Mouse (Mus musculus) gastrocnemius, adult 2 months (tissue): ENCODE data around the gene Adat2. TPM values are rescaled to one million over a fixed set of nuclear protein-coding genes. Genes with fewer than 3 reads are reported as not detected.

Experiments
- DNase-seq: peaks from one replicate; pipeline ENCODE4 v3.0.0; 2022
- H3K27ac ChIP-seq: fragments of 200-600 bp; 2 replicates; pipeline ENCODE4 v1.8.1; 2022; ENCODE audit warnings: mild to moderate bottlenecking
- H3K4me3 ChIP-seq: fragments of 200-600 bp; 2 replicates; pipeline ENCODE4 v1.8.1; 2022; ENCODE audit warnings: mild to moderate bottlenecking, moderate library complexity
- CTCF ChIP-seq: fragments of 200-600 bp; IDR thresholded peaks from 2 replicates; pipeline ENCODE4 v1.8.1; 2022; ENCODE audit warnings: antibody characterized with exemption, mild to moderate bottlenecking, moderate library complexity
- intact Hi-C: fragments of 180-260 bp; cut with DNase I; formaldehyde crosslinking; loops from one replicate; pipeline ENCODE4 v1.15.1; 2025
- total RNA-seq, 2 experiments: library from RNA; stranded (reverse); gene quantifications; 2 replicates each; pipeline ENCODE4 v1.2.3; 2021

Gene Adat2
- total RNA-seq, 2 experiments from 2014 or later: 2.9 to 3.3 TPM

GRCm38 (mm10) chr10:13565080-13565448, 12.4 kb downstream of the Adat2 start:
- TF ChIP-seq CTCF: no peak
- Histone ChIP-seq H3K4me3 (peak overlapping the region; percentile 66), H3K27ac (0 out of 2 replicates have a peak overlapping the region, but pooled peaks have one; percentile 12)
- no peak for DNase-seq
- intact Hi-C loops: loop anchor here (2.0 kb wide), 2 partner anchors 756 to 826 kb away; no protein-coding TSS in a partner anchor

- TF ChIP-seq CTCF: no peak
- Histone ChIP-seq H3K4me3 (no peak overlapping the region), H3K27ac (no peak overlapping the region)
- no peak for DNase-seq
- intact Hi-C loops: no loop called here
Observed at GRCm38 (mm10) chr10:13566393-13566792, 13.7 kb downstream of the Adat2 start.

GRCm38 (mm10) chr10:13569818-13570217, 17.1 kb downstream of the Adat2 start:
- Histone ChIP-seq H3K27ac (0 out of 2 replicates have a peak overlapping the region, but pooled peaks have one; percentile 9), H3K4me3 (no peak overlapping the region)
- no peak for DNase-seq
- TF ChIP-seq CTCF: no peak
- intact Hi-C loops: no loop called here

- no peak overlapping the region; the same call in 1 of the 2 replicates for H3K27ac ChIP-seq
- H3K4me3 ChIP-seq: no peak overlapping the region
- DNase-seq: no peak
- TF ChIP-seq CTCF: no peak
- intact Hi-C loops: no loop called here
Observed at GRCm38 (mm10) chr10:13570697-13571538, 18.2 kb downstream of the Adat2 start.

GRCm38 (mm10) chr10:13572003-13572402, 19.3 kb downstream of the Adat2 start:
- no peak for TF ChIP-seq CTCF
- intact Hi-C loops: no loop called here

GRCm38 (mm10) chr10:13572410-13572809, 19.7 kb downstream of the Adat2 start:
- Histone ChIP-seq H3K4me3 (no peak overlapping the region), H3K27ac (no peak overlapping the region)
- DNase-seq: no peak
- intact Hi-C loops: no loop called here
- no peak for TF ChIP-seq CTCF

More at GRCm38 (mm10) chr10:13572003-13572402, 19.3 kb downstream of the Adat2 start:
- Histone ChIP-seq H3K27ac (no peak overlapping the region), H3K4me3 (no peak overlapping the region)
- DNase-seq: no peak

GRCm38 (mm10) chr10:13577123-13577522, 24.4 kb downstream of the Adat2 start:
- no peak for DNase-seq
- H3K27ac ChIP-seq: no peak overlapping the region
- no peak overlapping the region for H3K4me3 ChIP-seq
- TF ChIP-seq CTCF: no peak
- intact Hi-C loops: no loop called here

- intact Hi-C loops: no loop called here
- no peak overlapping the region for H3K4me3 ChIP-seq
- DNase-seq: no peak
- TF ChIP-seq CTCF: no peak
- no peak overlapping the region for H3K27ac ChIP-seq
Observed at GRCm38 (mm10) chr10:13587914-13588313, 35.2 kb downstream of the Adat2 start.

GRCm38 (mm10) chr10:13592196-13592595, 39.5 kb downstream of the Adat2 start:
- TF ChIP-seq CTCF: no peak
- DNase-seq: no peak
- intact Hi-C loops: no loop called here
- Histone ChIP-seq H3K4me3 (no peak overlapping the region), H3K27ac (no peak overlapping the region)

GRCm38 (mm10) chr10:13593529-13593928, 40.8 kb downstream of the Adat2 start:
- TF ChIP-seq CTCF: no peak
- intact Hi-C loops: no loop called here
- no peak for DNase-seq
- no peak overlapping the region for H3K27ac ChIP-seq
- H3K4me3 ChIP-seq: no peak overlapping the region

GRCm38 (mm10) chr10:13596073-13596472, 43.4 kb downstream of the Adat2 start:
- intact Hi-C loops: loop anchor here (2.0 kb wide), 1 partner anchor 69 kb away; no protein-coding TSS in a partner anchor
- no peak overlapping the region for H3K27ac ChIP-seq
- peak; percentile 21 for DNase-seq
- H3K4me3 ChIP-seq: no peak overlapping the region
- TF ChIP-seq CTCF: no peak

GRCm38 (mm10) chr10:13596866-13597265, 44.2 kb downstream of the Adat2 start:
- intact Hi-C loops: loop anchor here (2.0 kb wide), 1 partner anchor 68 kb away; no protein-coding TSS in a partner anchor
- DNase-seq: no peak
- Histone ChIP-seq H3K4me3 (no peak overlapping the region), H3K27ac (no peak overlapping the region)
- no peak for TF ChIP-seq CTCF

GRCm38 (mm10) chr10:13597491-13597890, 44.8 kb downstream of the Adat2 start:
- H3K27ac ChIP-seq: no peak overlapping the region
- DNase-seq: no peak
- intact Hi-C loops: loop anchor here (2.0 kb wide), 1 partner anchor 67 kb away; no protein-coding TSS in a partner anchor
- TF ChIP-seq CTCF: no peak
- H3K4me3 ChIP-seq: no peak overlapping the region
